Mouse (Mus musculus) small intestine, adult 2 months (tissue): ENCODE results near the gene Cacna1c. TPM values are rescaled to one million over a fixed set of nuclear protein-coding genes. Genes with fewer than 3 reads are reported as not detected.

Experiments
- H3K27ac ChIP-seq: fragments of 200-500 bp; 2 replicates; pipeline ENCODE4 v1.5.1; 2012; ENCODE audit warnings: low read depth, low read length, control low read depth, inconsistent platforms; ENCODE audit not compliant: insufficient read depth
- H3K27me3 ChIP-seq: fragments of 200-500 bp; 2 replicates; pipeline ENCODE4 v1.6.1; 2012; ENCODE audit warnings: mild to moderate bottlenecking, moderate library complexity, low read length, inconsistent platforms; ENCODE audit not compliant: control insufficient read depth, insufficient read depth
- H3K36me3 ChIP-seq: fragments of 200-500 bp; 2 replicates; pipeline ENCODE4 v1.6.1; 2012; ENCODE audit warnings: mild to moderate bottlenecking, low read length, control low read depth, inconsistent platforms; ENCODE audit not compliant: control insufficient read depth, insufficient read depth
- H3K4me1 ChIP-seq: fragments of 200-500 bp; 2 replicates; pipeline ENCODE4 v1.6.1; 2012; ENCODE audit warnings: low read length, inconsistent platforms, mixed read lengths; ENCODE audit not compliant: control insufficient read depth, insufficient read depth, insufficient read length
- H3K4me3 ChIP-seq: fragments of 200-500 bp; 2 replicates; pipeline ENCODE4 v1.5.1; 2012; ENCODE audit warnings: low read depth, mild to moderate bottlenecking, control low read depth, inconsistent platforms, low read length, moderate library complexity
- CTCF ChIP-seq: fragments of 200-500 bp; IDR thresholded peaks from 2 replicates; pipeline ENCODE4 v1.5.1; 2012; ENCODE audit warnings: low read depth, mild to moderate bottlenecking, control low read depth, inconsistent platforms, low read length, moderate library complexity, mixed read lengths; ENCODE audit not compliant: insufficient replicate concordance, insufficient read length; ENCODE audit errors: extremely low read depth
- POLR2A ChIP-seq: fragments of 200-500 bp; IDR thresholded peaks from 2 replicates; pipeline ENCODE4 v1.6.1; 2012; ENCODE audit warnings: low read depth, mild to moderate bottlenecking, control low read depth, inconsistent platforms, low read length, moderate library complexity
- WGBS: fragments of 180-500 bp; shearing (Covaris S2); methylation state at CpG from one replicate; pipeline ENCODE4 v1.1.7; 2018; 5-methylcytosine and 5-hydroxymethylcytosine counted together
- polyA plus RNA-seq: library from polyadenylated mRNA; depleted of rRNA; stranded (reverse); fragments of >200 nt; gene quantifications from 2 replicates; pipeline ENCODE4 v1.2.3, GENCODE M21; 2012

Cacna1c gene
- polyA plus RNA-seq, 1 experiment = 2.6 TPM

- Histone ChIP-seq H3K4me1 (peaks cover 4% of the 10 kb centered on the region), H3K27ac (no peak overlapping the region), H3K36me3 (peaks cover 6% of the 10 kb centered on the region), H3K27me3 (no peaks in the 10 kb centered on the region), H3K4me3 (no peak overlapping the region)
- WGBS = 88% methylated on average over 3 of the region's 3 CpGs
- TF ChIP-seq CTCF = no peak
- TF ChIP-seq POLR2A = no peak
Measured at GRCm38 (mm10) chr6:119204915-119205314, 8.7 kb upstream of the Cacna1c start.

GRCm38 (mm10) chr6:119204286-119204685, 8.1 kb upstream of the Cacna1c start:
- 92% methylated on average over 7 of the region's 7 CpGs for WGBS
- Histone ChIP-seq H3K27ac (no peak overlapping the region), H3K36me3 (peaks cover 6% of the 10 kb centered on the region), H3K4me1 (peaks cover 4% of the 10 kb centered on the region), H3K4me3 (no peak overlapping the region), H3K27me3 (no peaks in the 10 kb centered on the region)
- TF ChIP-seq CTCF = no peak
- no peak for TF ChIP-seq POLR2A

GRCm38 (mm10) chr6:119201575-119201974, 5.4 kb upstream of the Cacna1c start:
- TF ChIP-seq POLR2A (no peak), CTCF (no peak)
- H3K36me3 ChIP-seq = peaks cover 6% of the 10 kb centered on the region
- peaks cover 5% of the 10 kb centered on the region for H3K4me1 ChIP-seq
- H3K27ac ChIP-seq = no peak overlapping the region
- H3K4me3 ChIP-seq = no peak overlapping the region
- no peaks in the 10 kb centered on the region for H3K27me3 ChIP-seq
- 91% methylated on average over 4 of the region's 4 CpGs for WGBS

GRCm38 (mm10) chr6:119200362-119200761, 4.1 kb upstream of the Cacna1c start:
- Histone ChIP-seq H3K27me3 (no peaks in the 10 kb centered on the region), H3K4me1 (peaks cover 9% of the 10 kb centered on the region), H3K27ac (peak overlapping the region; percentile 43; the same call in 1 of the 2 replicates), H3K36me3 (peaks cover 5% of the 10 kb centered on the region), H3K4me3 (no peak overlapping the region)
- WGBS = 53% methylated on average over 5 of the region's 5 CpGs
- TF ChIP-seq POLR2A (no peak), CTCF (0 out of 2 replicates have a peak, but pooled peaks have one; percentile 2)

GRCm38 (mm10) chr6:119199274-119199879, 3.2 kb upstream of the Cacna1c start:
- WGBS = 78% methylated on average over 8 of the region's 8 CpGs
- Histone ChIP-seq H3K27me3 (no peaks in the 10 kb centered on the region), H3K27ac (no peak overlapping the region), H3K4me3 (no peak overlapping the region), H3K4me1 (peaks cover 9% of the 10 kb centered on the region), H3K36me3 (peaks cover 5% of the 10 kb centered on the region)
- TF ChIP-seq POLR2A = no peak

GRCm38 (mm10) chr6:119198534-119199273, 2.5 kb upstream of the Cacna1c start:
- WGBS = 72% methylated on average over 15 of the region's 15 CpGs
- Histone ChIP-seq H3K36me3 (peaks cover 5% of the 10 kb centered on the region), H3K27me3 (no peaks in the 10 kb centered on the region), H3K27ac (no peak overlapping the region), H3K4me1 (peaks cover 9% of the 10 kb centered on the region), H3K4me3 (no peak overlapping the region)
- TF ChIP-seq POLR2A (no peak), CTCF (no peak)

GRCm38 (mm10) chr6:119194601-119195000, 1.6 kb downstream of the Cacna1c start:
- no peak for TF ChIP-seq CTCF
- no peak for TF ChIP-seq POLR2A
- Histone ChIP-seq H3K36me3 (peaks cover 8% of the 10 kb centered on the region), H3K27ac (no peak overlapping the region), H3K27me3 (no peaks in the 10 kb centered on the region), H3K4me3 (no peak overlapping the region), H3K4me1 (peaks cover 4% of the 10 kb centered on the region; the same call in 1 of the 2 replicates)
- 86% methylated on average over 7 of the region's 7 CpGs for WGBS
